Mouse (Mus musculus): Measurements from ENCODE around the gene Chpf. TPM values are rescaled to one million over a fixed set of nuclear protein-coding genes. Genes with fewer than 3 reads are reported as not detected.

Gene Chpf
- 10 to 100 TPM; 77.0 to 79.3 TPM for total RNA-seq (2021)
- long read RNA-seq, experiment 1, transcript Chpf-202 (5 exons, 3,065 nt): minor isoform, 13 of 184 reads
- long read RNA-seq, experiment 1, transcript Chpf-204 (4 exons, 2,455 nt): minor isoform, 11 of 184 reads
- long read RNA-seq, experiment 1, transcript Chpf-201 (4 exons, 2,892 nt): major isoform, 149 of 184 reads
- long read RNA-seq, experiment 1, partial matches to known transcripts: 7 of 184 reads
- long read RNA-seq, experiment 1, other reads (novel, unspliced or antisense): 1 of 184 reads
- long read RNA-seq, experiment 2, transcript Chpf-202 (5 exons, 3,065 nt): minor isoform, 11 of 159 reads
- long read RNA-seq, experiment 2, transcript Chpf-205 (3 exons, 3,333 nt): minor isoform, 11 of 159 reads
- long read RNA-seq, experiment 2, transcript Chpf-201 (4 exons, 2,892 nt): major isoform, 116 of 159 reads
- long read RNA-seq, experiment 2, partial matches to known transcripts: 4 of 159 reads
- long read RNA-seq, experiment 2, other reads (novel, unspliced or antisense): 13 of 159 reads

- peak; percentile 96 to 97 for DNase-seq (ENCODE audit: low spot score in 2 of 2)
- intact Hi-C loops (cut with DNase I): loop anchor here (5.0 kb wide), 1 partner anchor 118 kb away; no protein-coding TSS in a partner anchor
Measured at GRCm38 (mm10) chr1:75478916-75479634, at the start of gene Chpf, which contains the start of gene Tmem198. Gene Chpf (minus strand): TSS chr1:75479307. Gene Tmem198 (plus strand): TSS chr1:75479532.

- intact Hi-C loops (cut with DNase I): no loop called here
- no peak for DNase-seq (ENCODE audit: low spot score in 2 of 2)
Measured at GRCm38 (mm10) chr1:75524679-75525078, 45.6 kb upstream of the Chpf start.

- intact Hi-C loops (cut with DNase I): no loop called here
- peak; percentile 89 to 91 for DNase-seq (ENCODE audit: low spot score in 2 of 2)
Measured at GRCm38 (mm10) chr1:75521321-75522031, 42.4 kb upstream of the Chpf start, which contains the start of gene Stk11ip. Gene Stk11ip (plus strand): TSS chr1:75521529.

GRCm38 (mm10) chr1:75519576-75519975, 40.5 kb upstream of the Chpf start:
- DNase-seq (ENCODE audit: low spot score in 2 of 2): no peak
- intact Hi-C loops (cut with DNase I): no loop called here

- no peak for DNase-seq (ENCODE audit: low spot score in 2 of 2)
- intact Hi-C loops (cut with DNase I): no loop called here
Measured at GRCm38 (mm10) chr1:75518427-75518826, 39.3 kb upstream of the Chpf start.

- intact Hi-C loops (cut with DNase I): no loop called here
- no peak for DNase-seq (ENCODE audit: low spot score in 2 of 2)
Measured at GRCm38 (mm10) chr1:75517984-75518383, 38.9 kb upstream of the Chpf start.

- intact Hi-C loops (cut with DNase I): no loop called here
- no peak for DNase-seq (ENCODE audit: low spot score in 2 of 2)
Measured at GRCm38 (mm10) chr1:75516703-75517380, 37.7 kb upstream of the Chpf start.

GRCm38 (mm10) chr1:75512550-75512949, 33.4 kb upstream of the Chpf start:
- DNase-seq (ENCODE audit: low spot score in 2 of 2): no peak
- intact Hi-C loops (cut with DNase I): no loop called here

- intact Hi-C loops (cut with DNase I): no loop called here
- no peak for DNase-seq (ENCODE audit: low spot score in 2 of 2)
Measured at GRCm38 (mm10) chr1:75511437-75512210, 32.5 kb upstream of the Chpf start.

- no peak for DNase-seq (ENCODE audit: low spot score in 2 of 2)
Measured at GRCm38 (mm10) chr1:75510154-75510553, 31.0 kb upstream of the Chpf start.

GRCm38 (mm10) chr1:75509586-75509985, 30.5 kb upstream of the Chpf start:
- intact Hi-C loops (cut with DNase I): no loop called here

More at GRCm38 (mm10) chr1:75510154-75510553, 31.0 kb upstream of the Chpf start:
- intact Hi-C loops (cut with DNase I): no loop called here

GRCm38 (mm10) chr1:75507006-75507405, 27.9 kb upstream of the Chpf start, which contains the start of gene Inha:
Gene Inha (plus strand): TSS chr1:75507077.
- intact Hi-C loops (cut with DNase I): no loop called here
- no peak for DNase-seq (ENCODE audit: low spot score in 2 of 2)

More at GRCm38 (mm10) chr1:75509586-75509985, 30.5 kb upstream of the Chpf start:
- no peak for DNase-seq (ENCODE audit: low spot score in 2 of 2)

- peak in 1 of 2 experiments; percentile 50 for DNase-seq (ENCODE audit: low spot score in 2 of 2)
Measured at GRCm38 (mm10) chr1:75505956-75506831, 27.1 kb upstream of the Chpf start, which contains the start of gene Obsl1. Gene Obsl1 (minus strand): TSS chr1:75506452.

GRCm38 (mm10) chr1:75505159-75505955, 26.2 kb upstream of the Chpf start:
- intact Hi-C loops (cut with DNase I): no loop called here
- DNase-seq (ENCODE audit: low spot score in 2 of 2): peak; percentile 81 to 82

More at GRCm38 (mm10) chr1:75505956-75506831, 27.1 kb upstream of the Chpf start, which contains the start of gene Obsl1:
- intact Hi-C loops (cut with DNase I): no loop called here

- intact Hi-C loops (cut with DNase I): no loop called here
- peak in 1 of 2 experiments; percentile 60 for DNase-seq (ENCODE audit: low spot score in 2 of 2)
Measured at GRCm38 (mm10) chr1:75504256-75505045, 25.3 kb upstream of the Chpf start.

GRCm38 (mm10) chr1:75503651-75503980, 24.5 kb upstream of the Chpf start:
- no peak for DNase-seq (ENCODE audit: low spot score in 2 of 2)
- intact Hi-C loops (cut with DNase I): no loop called here
